Mouse (Mus musculus) inflammation-experienced regulatory T-cells (primary cell): Measurements from ENCODE around the gene Ccn5. TPM values are rescaled to one million over a fixed set of nuclear protein-coding genes. Genes with fewer than 3 reads are reported as not detected.

Experiments
- polyA plus RNA-seq, 2 experiments: library from polyadenylated mRNA; unstranded; fragments of 100-300 nt; shearing (Covaris generic); gene quantifications; one replicate each; pipeline ENCODE4 v1.2.1; 2017

Gene Ccn5
- 1 to 10 TPM in 1 of 2 experiments, not detected in 1; 1.2 TPM for polyA plus RNA-seq

GRCm38 (mm10) chr2:163820607-163821006, at the start of gene Ccn5:
Gene Ccn5 (plus strand): TSS chr2:163820861.

GRCm38 (mm10) chr2:163853461-163853901, 32.8 kb downstream of the Ccn5 start, which contains the start of gene Kcnk15:
Gene Kcnk15 (plus strand): TSS chr2:163853651.

Other genes starting within 250 kb of the Ccn5 start
- 10 to 100 TPM; 61.9 to 65.8 TPM for gene Ttpal, start 218.5 kb upstream of the Ccn5 start, polyA plus RNA-seq
- gene Serinc3, start 175.7 kb upstream of the Ccn5 start, polyA plus RNA-seq, result 100 to 1,000 TPM; 631 to 799 TPM
- 10 to 100 TPM in 1 of 2 experiments, 1 to 10 TPM in 1; 5.7 to 14.0 TPM for gene Pkig, start 162.5 kb upstream of the Ccn5 start, polyA plus RNA-seq
- 10 to 100 TPM in 1 of 2 experiments, 1 to 10 TPM in 1; 7.3 to 11.3 TPM for gene Ada, start 70.6 kb upstream of the Ccn5 start, polyA plus RNA-seq
- not detected for gene Kcnk15, start 32.8 kb downstream of the Ccn5 start, polyA plus RNA-seq
- not detected for gene Rims4, start 97.8 kb downstream of the Ccn5 start, polyA plus RNA-seq
- gene Ywhab, start 174.1 kb downstream of the Ccn5 start, polyA plus RNA-seq, result 100 to 1,000 TPM; 219 to 238 TPM
- 1 to 10 TPM; 1.4 to 2.8 TPM for gene Pabpc1l, start 204.6 kb downstream of the Ccn5 start, polyA plus RNA-seq
- 100 to 1,000 TPM; 188 to 243 TPM for gene Stk4, start 249.5 kb downstream of the Ccn5 start, polyA plus RNA-seq